Mouse (Mus musculus): ENCODE data around the gene Vgll4.

DNA sequence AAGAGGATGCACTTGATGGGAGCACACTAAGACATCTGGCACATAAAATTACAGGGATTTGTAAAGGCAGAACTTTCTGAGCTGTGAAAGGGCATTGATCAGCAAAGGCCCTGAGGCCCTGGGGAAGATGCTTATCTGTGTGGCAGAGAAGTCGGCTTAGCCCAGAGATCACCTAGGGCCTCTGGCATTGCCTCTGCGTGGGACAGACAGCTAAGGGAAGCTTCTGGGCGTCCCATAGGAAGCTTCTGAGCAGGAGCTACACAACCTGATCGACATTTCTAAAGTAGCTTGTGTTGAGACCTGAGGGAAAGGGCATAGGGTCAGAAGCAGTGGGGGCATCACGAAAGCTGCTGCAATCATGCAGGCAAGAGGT is 32.9 kb downstream of the Vgll4 start:
- TF ChIP-seq CTCF (IDR thresholded peaks at IDR 0.05; ENCODE audit: borderline replicate concordance, extremely low read depth, insufficient read depth, insufficient read length) (no peak), POLR2A (IDR thresholded peaks at IDR 0.05; ENCODE audit: borderline replicate concordance, extremely low read depth, insufficient read depth, insufficient read length, poor library complexity, severe bottlenecking) (no peak)
